Mouse (Mus musculus): Measurements from ENCODE around the gene Prickle3.

- TF ChIP-seq POLR2A (IDR thresholded peaks at IDR 0.05; ENCODE audit: borderline replicate concordance, extremely low read depth, insufficient read depth, insufficient read length, poor library complexity, severe bottlenecking) (no peak), CTCF (IDR thresholded peaks at IDR 0.05; ENCODE audit: borderline replicate concordance, extremely low read depth, insufficient read depth, insufficient read length) (no peak)
These were observed 5.9 kb downstream of the Prickle3 start for GRCm38 (mm10) chrX:7662936-7663335.

Data from brain, embryonic 14.5 days (tissue).